Mouse (Mus musculus) heart, postnatal 14 days (tissue): ENCODE results near the gene Lpcat4. TPM values are rescaled to one million over a fixed set of nuclear protein-coding genes. Genes with fewer than 3 reads are reported as not detected.

Experiments used
- DNase-seq, 2 experiments: peaks; one replicate each; pipeline ENCODE4 v3.0.0; 2021 to 2022
- intact Hi-C: fragments of 180-260 bp; cut with DNase I; formaldehyde crosslinking; loops from one replicate; pipeline ENCODE4 v1.15.1; 2025
- total RNA-seq, 2 experiments: library from RNA; stranded (reverse); gene quantifications; 2 replicates each; pipeline ENCODE4 v1.2.3; 2021

Gene Lpcat4
- total RNA-seq, 2 experiments from 2014 or later, result 4.3 to 4.4 TPM

DNA sequence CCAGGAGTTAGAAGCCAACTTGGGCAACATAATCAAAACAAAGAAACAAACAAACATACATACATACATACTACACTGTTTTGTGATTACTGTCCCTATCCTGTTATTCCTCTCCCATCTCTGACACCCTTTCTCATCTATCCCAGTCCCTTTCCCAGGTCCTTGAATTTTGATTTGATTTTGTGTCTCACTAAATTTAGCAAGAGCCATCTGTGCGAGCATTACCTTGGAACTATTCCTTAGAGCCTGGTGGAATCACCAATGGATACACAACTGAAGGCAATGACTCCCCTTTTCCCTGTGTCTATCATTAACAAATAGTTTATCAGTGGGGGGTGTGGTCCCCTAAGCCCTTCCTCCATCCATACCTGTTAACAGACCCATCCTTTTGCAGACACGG, 53.6 kb downstream of the Lpcat4 start:
- intact Hi-C loops, result no loop called here

DNA sequence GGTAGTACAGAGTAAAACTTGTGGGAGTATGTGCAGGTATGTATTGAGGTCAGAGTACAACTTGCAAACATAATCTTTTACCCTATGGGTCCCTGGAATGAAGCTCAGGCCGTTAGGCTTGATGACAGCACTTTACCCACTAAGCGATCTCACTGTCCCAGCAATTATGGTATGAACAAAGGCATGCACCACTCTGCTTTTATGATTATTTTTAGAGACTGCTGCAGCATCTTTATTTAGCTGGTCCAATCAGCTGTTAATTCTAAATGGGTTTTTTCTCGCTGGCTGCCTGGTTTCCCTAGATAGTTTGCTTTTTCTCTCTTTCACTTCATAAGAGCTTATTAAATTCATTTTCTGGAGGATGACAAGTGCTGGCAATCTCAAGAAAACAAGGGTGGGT, 56.9 kb downstream of the Lpcat4 start:
- DNase-seq, result no peak
- intact Hi-C loops, result no loop called here

More for the DNA sequence above, 53.6 kb downstream of the Lpcat4 start:
- DNase-seq, result no peak

Other genes with a start within 250 kb of the Lpcat4 start
- gene Olfr1309, start 249.2 kb upstream of the Lpcat4 start, total RNA-seq, result not detected
- not detected for gene Olfr1310, start 226.8 kb upstream of the Lpcat4 start, total RNA-seq
- not detected for gene Olfr1311, start 215.1 kb upstream of the Lpcat4 start, total RNA-seq
- not detected for gene Olfr1312, start 189.2 kb upstream of the Lpcat4 start, total RNA-seq
- gene Olfr1313, start 161.6 kb upstream of the Lpcat4 start, total RNA-seq, result not detected
- not detected for gene Olfr1314, start 142.7 kb upstream of the Lpcat4 start, total RNA-seq
- gene Olfr1315-ps1, start 124.0 kb upstream of the Lpcat4 start, total RNA-seq, result not detected
- gene Olfr1316, start 104.5 kb upstream of the Lpcat4 start, total RNA-seq, result not detected
- gene Olfr1317, start 99.1 kb upstream of the Lpcat4 start, total RNA-seq, result not detected
- gene Olfr1318, start 85.3 kb upstream of the Lpcat4 start, total RNA-seq, result not detected
- not detected for gene Nutm1, start 19.8 kb downstream of the Lpcat4 start, total RNA-seq
- 10 to 100 TPM; 57.1 to 64.2 TPM for gene Nop10, start 22.5 kb downstream of the Lpcat4 start, total RNA-seq
- 10 to 100 TPM; 40.7 to 42.8 TPM for gene Slc12a6, start 26.4 kb downstream of the Lpcat4 start, total RNA-seq
- under 1 TPM in 1 of 2 experiments, not detected in 1; 0.51 TPM for gene Gm21985, start 26.8 kb downstream of the Lpcat4 start, total RNA-seq
- 10 to 100 TPM; 61.2 to 67.8 TPM for gene Emc4, start 128.6 kb downstream of the Lpcat4 start, total RNA-seq
- gene Katnbl1, start 139.7 kb downstream of the Lpcat4 start, total RNA-seq, result 1 to 10 TPM; 7.3 to 7.6 TPM
- 10 to 100 TPM; 15.2 to 15.5 TPM for gene Emc7, start 215.5 kb downstream of the Lpcat4 start, total RNA-seq
- not detected for gene Chrm5, start 241.3 kb downstream of the Lpcat4 start, total RNA-seq